Mouse (Mus musculus): ENCODE measurements around the gene Rsph1.

GRCm38 (mm10) chr17:31265171-31265572 is 12.0 kb downstream of the Rsph1 start:
- TF ChIP-seq CTCF (IDR thresholded peaks at IDR 0.05; ENCODE audit: borderline replicate concordance, insufficient read depth, low read depth, low read length), result no peak
- TF ChIP-seq POLR2A (IDR thresholded peaks at IDR 0.05; ENCODE audit: borderline replicate concordance, insufficient read depth, low read length), result no peak
